Mouse (Mus musculus) brain, embryonic 18.5 days (tissue): ENCODE measurements around the gene Cd300lf.

Experiments
- DNase-seq: peaks from one replicate; pipeline ENCODE4 v3.0.0-alpha.2; 2012; ENCODE audit warnings: low read depth, low spot score

Gene Cd300lf

GRCm38 (mm10) chr11:115106638-115107037 is 27.2 kb downstream of the Cd300lf start:
- DNase-seq, result no peak

GRCm38 (mm10) chr11:115104769-115105563 is 28.8 kb downstream of the Cd300lf start:
- no peak for DNase-seq

GRCm38 (mm10) chr11:115103470-115104413 is 30.1 kb downstream of the Cd300lf start:
- no peak for DNase-seq

DNA sequence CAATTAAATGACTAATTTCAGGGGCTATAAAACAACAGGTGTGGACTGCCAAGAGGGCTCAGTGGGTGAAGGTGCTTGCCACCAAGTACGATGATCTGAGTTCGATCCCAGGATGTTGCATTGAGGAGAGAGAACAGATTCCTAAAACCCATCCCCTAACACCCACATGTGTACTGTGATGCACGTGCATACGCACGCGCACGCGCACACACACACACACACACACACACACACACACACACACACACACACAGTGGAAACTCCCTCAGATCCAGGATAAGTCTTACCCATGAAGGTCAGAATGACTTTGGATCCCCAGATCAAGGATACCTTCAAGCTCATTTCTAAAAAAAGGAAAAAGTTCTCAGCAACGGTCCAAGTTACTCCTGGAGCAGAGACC is 31.7 kb downstream of the Cd300lf start:
- DNase-seq, result no peak

- DNase-seq, result no peak
Observed at GRCm38 (mm10) chr11:115101615-115102051, 32.2 kb downstream of the Cd300lf start.

DNA sequence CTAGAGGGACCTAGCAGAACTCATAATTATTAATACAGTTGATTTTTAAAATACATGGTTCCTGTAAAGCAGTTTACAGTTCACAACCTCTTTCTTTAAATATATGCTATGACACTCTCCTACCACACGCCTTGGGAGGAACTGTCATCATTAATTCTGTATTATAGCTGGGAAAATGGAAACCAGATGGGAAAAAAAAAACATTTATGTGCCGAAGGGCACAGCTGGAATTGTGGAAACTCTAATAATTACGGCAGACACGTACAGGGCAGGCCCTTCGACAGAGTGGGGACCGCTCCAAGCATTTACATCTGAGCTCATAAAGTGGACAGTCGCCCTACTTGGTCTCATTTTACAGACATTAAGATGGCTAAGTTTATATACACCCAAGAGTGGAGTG is 33.1 kb downstream of the Cd300lf start:
- DNase-seq, result no peak

- no peak for DNase-seq
Observed at GRCm38 (mm10) chr11:115100032-115100621, 33.7 kb downstream of the Cd300lf start.

GRCm38 (mm10) chr11:115099241-115099840 is 34.5 kb downstream of the Cd300lf start:
- DNase-seq, result no peak

- no peak for DNase-seq
Observed at GRCm38 (mm10) chr11:115098203-115098932, 35.4 kb downstream of the Cd300lf start.

GRCm38 (mm10) chr11:115092140-115092539 is 41.7 kb downstream of the Cd300lf start:
- DNase-seq, result no peak

DNA sequence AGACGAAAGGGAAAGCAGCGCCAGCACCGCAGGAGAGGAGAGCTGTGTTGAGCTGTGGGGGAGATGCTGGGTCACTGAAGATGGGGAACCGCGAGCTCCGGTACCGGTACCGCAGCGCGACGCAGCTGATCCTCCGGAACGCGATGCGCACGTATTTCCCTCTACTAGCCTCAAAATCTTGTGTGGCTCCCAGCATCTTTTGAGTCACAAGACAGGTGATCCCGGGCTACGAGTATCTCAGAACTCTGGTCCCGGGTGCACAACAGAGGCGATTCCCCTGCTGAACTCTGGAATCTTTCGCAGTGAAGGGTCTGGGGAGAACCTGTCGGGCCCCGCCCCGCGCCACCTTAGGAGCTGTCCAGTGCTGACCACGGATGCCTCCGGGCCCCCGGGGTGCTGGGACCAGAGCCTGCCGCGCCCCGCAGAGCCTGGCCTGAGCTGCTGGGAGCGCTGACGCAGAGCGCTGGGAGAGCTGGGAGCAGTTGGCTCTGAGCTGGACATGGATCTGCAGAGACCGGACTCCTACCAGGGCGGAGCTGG is 42.4 kb downstream of the Cd300lf start, which contains the start of gene Rab37:
Gene Rab37 (plus strand): TSS at position 70 of the 540 bp plus-strand sequence.
- no peak for DNase-seq

GRCm38 (mm10) chr11:115089853-115090252 is 43.9 kb downstream of the Cd300lf start:
- DNase-seq, result no peak

DNA sequence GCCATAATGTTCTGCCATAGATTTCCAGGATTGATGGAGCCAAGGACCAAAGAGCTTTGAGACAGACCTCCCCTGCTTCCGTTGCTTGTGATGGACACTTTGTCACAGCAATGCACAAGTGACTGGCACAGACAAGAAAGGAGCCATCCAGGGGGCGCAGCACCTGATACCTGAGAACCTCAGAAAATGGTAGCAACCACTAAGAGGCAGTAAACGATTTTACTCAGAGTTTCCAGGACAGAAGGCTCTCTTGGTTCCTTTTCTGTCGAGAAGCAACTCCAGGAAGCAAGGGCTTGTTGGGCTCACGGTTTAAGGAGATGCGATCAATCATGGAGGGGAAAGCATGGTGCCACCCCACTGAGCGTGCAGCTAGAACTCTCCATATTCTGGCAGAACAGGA is 47.6 kb downstream of the Cd300lf start:
- DNase-seq, result no peak

DNA sequence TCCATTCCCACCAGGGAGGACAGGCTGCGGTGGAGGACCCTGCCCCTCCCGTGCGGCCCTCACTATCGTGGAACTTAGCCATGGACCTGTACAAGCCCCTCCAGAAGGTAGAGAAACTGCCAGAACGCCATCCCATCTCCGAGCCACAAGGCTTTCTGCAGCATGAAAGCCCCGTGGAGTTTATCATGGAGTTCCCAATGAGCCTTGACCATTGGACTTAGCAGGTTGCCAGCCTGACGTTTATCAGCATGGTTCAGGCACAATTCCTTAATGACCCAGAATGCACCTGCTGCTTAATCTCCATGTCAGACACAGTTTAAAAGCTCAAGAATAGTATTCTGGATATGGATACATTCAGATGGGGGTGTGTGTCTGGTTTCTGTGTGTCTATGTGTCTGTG is 48.7 kb downstream of the Cd300lf start:
- no peak for DNase-seq

- no peak for DNase-seq
Observed at GRCm38 (mm10) chr11:115084595-115084994, 49.2 kb downstream of the Cd300lf start.

DNA sequence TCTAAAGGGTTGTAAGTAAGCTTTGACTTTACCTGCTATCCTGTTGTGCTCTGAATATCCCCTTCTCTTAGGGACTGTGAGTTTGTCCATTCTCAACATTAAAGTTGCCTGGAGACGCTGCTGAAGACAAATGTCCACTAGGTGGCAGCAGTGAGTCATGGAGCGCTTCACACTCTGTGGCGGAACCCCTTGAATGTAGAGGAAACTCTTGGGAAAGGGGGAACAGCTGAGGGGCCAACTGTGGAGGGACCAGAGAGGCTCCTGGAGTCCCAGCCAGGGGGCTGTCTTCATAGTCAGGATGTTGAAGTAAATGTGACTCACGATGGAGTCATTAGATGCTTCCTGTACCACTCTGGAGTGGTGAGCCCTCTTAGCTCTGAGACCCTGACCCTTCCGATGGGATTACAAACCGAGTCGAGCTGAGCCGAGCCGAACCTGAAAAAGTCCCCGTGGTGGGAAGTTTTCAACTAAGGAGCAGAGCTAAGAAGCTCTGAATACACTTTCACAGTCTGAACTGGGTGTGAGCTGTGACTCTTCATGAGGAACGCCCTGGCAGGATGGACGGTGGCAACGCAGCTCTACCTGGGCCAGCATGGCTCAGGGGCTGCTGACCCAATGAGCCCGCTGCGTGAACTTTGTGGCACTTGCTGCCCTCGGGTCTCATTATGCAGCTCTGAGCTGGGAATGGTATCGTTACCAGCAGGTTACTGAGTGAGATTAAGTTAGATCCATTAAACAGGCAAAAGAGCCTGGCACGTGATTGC is 50.2 kb downstream of the Cd300lf start:
- peak; percentile 28 for DNase-seq

GRCm38 (mm10) chr11:115082196-115082595 is 51.6 kb downstream of the Cd300lf start:
- no peak for DNase-seq

DNA sequence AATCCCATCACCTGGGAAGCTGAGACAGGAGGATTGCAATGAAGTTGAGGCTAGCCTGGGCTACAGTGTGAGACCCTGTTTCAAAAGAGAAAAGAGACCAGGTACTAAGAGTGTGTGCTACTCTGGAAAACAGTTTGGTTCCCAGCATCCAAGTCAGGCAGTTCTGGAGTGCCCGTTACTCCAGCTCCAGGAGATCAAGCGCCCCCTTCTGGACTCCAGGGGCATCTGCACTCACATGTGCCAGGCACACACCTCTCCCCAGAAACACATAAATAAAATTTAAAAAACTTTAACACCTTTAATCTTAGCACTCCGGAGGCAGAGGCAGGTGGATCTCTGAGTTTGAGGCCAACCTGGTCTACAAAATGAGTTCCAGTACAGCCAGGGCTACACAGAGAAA is 52.4 kb downstream of the Cd300lf start:
- DNase-seq, result no peak

GRCm38 (mm10) chr11:115080886-115081285 is 52.9 kb downstream of the Cd300lf start:
- DNase-seq, result peak; percentile 24

DNA sequence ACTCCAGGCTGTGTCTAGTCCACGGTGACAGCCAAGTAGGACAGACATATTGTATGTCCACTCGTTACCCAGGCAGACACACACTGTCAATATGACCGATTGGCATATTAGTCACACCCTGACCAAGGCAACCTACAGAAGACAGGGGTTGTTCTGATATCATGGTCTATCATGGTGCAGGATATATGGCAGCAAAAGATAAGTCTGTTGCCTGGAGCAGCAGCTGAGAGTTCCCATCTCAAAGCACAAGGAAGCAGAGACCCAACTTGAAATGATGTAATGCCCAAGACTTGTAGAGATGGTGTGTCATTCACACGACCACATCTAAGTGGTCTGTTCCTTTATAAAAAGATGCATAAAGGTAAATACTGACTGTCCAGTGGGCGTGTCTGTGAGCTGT is 55.1 kb downstream of the Cd300lf start:
- no peak for DNase-seq
